Mouse (Mus musculus) liver, postnatal 0 days (tissue): ENCODE measurements around the gene Trim80. TPM values are rescaled to one million over a fixed set of nuclear protein-coding genes. Genes with fewer than 3 reads are reported as not detected.
A peak's percentile ranks its signal among the peaks of the same experiment; 100 is the strongest.

ENCODE experiments used
- ATAC-seq: fragments of 200-750 bp; cut with Nextera tagmentation; 2 replicates; pipeline ENCODE4 v1.8.0; 2017; ENCODE audit warnings: mild to moderate bottlenecking, moderate library complexity
- DNase-seq: peaks from one replicate; pipeline ENCODE4 v3.0.0-alpha.2; 2016
- H3K27ac ChIP-seq: fragments of 300-500 bp; sonication (generic); 2 replicates; pipeline ENCODE4 v1.5.1; 2014; ENCODE audit warnings: antibody characterized with exemption, moderate library complexity, mild to moderate bottlenecking, low read depth
- H3K27me3 ChIP-seq: fragments of 300-500 bp; sonication (generic); 2 replicates; pipeline ENCODE4 v1.6.1; 2014; ENCODE audit warnings: low read length, control low read depth, mixed read lengths; ENCODE audit not compliant: insufficient read depth
- H3K36me3 ChIP-seq: fragments of 300-500 bp; sonication (generic); replicated peaks from 2 replicates; pipeline ENCODE4 v1.6.1; 2014; ENCODE audit warnings: mild to moderate bottlenecking, control low read depth, low read length, moderate library complexity, mixed read lengths; ENCODE audit not compliant: insufficient read depth
- H3K4me1 ChIP-seq: fragments of 300-500 bp; sonication (generic); 2 replicates; pipeline ENCODE4 v1.6.1; 2014; ENCODE audit warnings: antibody characterized with exemption, mild to moderate bottlenecking, control low read depth; ENCODE audit not compliant: insufficient read depth
- H3K4me2 ChIP-seq: fragments of 300-500 bp; sonication (generic); 2 replicates; pipeline ENCODE4 v1.6.1; 2014; ENCODE audit warnings: low read depth, mild to moderate bottlenecking, low read length, moderate library complexity, mixed read lengths
- H3K4me3 ChIP-seq: fragments of 300-500 bp; sonication (generic); 2 replicates; pipeline ENCODE4 v1.5.1; 2014; ENCODE audit warnings: low read depth, low read length
- H3K9ac ChIP-seq: fragments of 300-500 bp; sonication (generic); replicated peaks from 2 replicates; pipeline ENCODE4 v1.6.1; 2014; ENCODE audit warnings: mild to moderate bottlenecking, moderate library complexity
- H3K9me3 ChIP-seq: fragments of 300-500 bp; sonication (generic); 2 replicates; pipeline ENCODE4 v1.6.1; 2016; ENCODE audit warnings: mild to moderate bottlenecking, control low read depth, low read length, mixed read lengths
- CTCF ChIP-seq: sonication (generic); IDR thresholded peaks from 2 replicates; pipeline ENCODE4 v1.5.1; 2016; ENCODE audit warnings: antibody characterized with exemption, low read depth
- EP300 ChIP-seq: IDR thresholded peaks from 2 replicates; pipeline ENCODE4 v1.6.1; 2016; ENCODE audit warnings: antibody characterized with exemption, low read depth, mild to moderate bottlenecking
- WGBS: fragments of 180-500 bp; shearing (Covaris S2); extraction: QIAGEN DNeasy Blood & Tissue Kit; methylation state at CpG from one replicate; pipeline ENCODE4 v1.1.7; 2014; ENCODE audit not compliant: insufficient replicate concordance; 5-methylcytosine and 5-hydroxymethylcytosine counted together
- polyA plus RNA-seq: library from polyadenylated mRNA; unstranded; fragments of >200 nt; fragmentation: Nextera tagmentation; extraction: Ambion mirVana; gene quantifications from 2 replicates; pipeline ENCODE4 v1.2.1, GENCODE M21; 2015

Trim80 gene
- polyA plus RNA-seq, 1 experiment from 2014 or later: 2.8 TPM

GRCm38 (mm10) chr11:115455619-115456018 is 15.3 kb downstream of the Trim80 start:
- 85% methylated on average over 15 of the region's 15 CpGs for WGBS
- Histone ChIP-seq H3K27ac (no peak overlapping the region), H3K27me3 (no peaks in the 10 kb centered on the region), H3K36me3 (no peaks in the 10 kb centered on the region), H3K4me3 (no peak overlapping the region), H3K9ac (no peak overlapping the region), H3K4me2 (no peak overlapping the region), H3K4me1 (peaks cover 11% of the 10 kb centered on the region), H3K9me3 (0 out of 2 replicates have a peak, but pooled peaks cover 2% of the 10 kb centered on the region)
- DNase-seq: no peak
- TF ChIP-seq EP300 (no peak), CTCF (peak; percentile 39)
- ATAC-seq: no peak

DNA sequence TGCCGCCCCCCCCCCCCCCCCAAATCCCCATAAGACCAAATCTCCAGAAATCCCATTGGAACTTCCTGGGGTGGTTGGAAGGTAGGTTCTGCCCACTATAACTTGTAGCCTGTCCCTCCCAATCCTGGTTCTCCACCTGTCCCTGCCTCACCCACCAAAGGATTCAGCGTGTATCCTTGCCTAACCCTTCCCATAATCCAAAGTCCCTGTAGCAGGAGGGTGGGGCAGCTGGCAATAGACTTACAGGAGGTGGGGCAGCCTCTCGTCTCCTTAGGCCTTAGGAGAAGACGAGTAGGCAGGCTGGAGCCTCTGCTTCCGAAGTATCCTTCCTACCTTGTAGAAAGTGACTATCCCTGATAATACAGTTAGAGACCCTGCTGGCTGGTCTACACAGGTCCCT is 15.8 kb downstream of the Trim80 start:
- no peak for ATAC-seq
- H3K4me2 ChIP-seq: no peak overlapping the region
- no peak for TF ChIP-seq EP300
- no peak for TF ChIP-seq CTCF
- H3K36me3 ChIP-seq: no peaks in the 10 kb centered on the region
- 82% methylated on average over 5 of the region's 5 CpGs for WGBS
- H3K27me3 ChIP-seq: no peaks in the 10 kb centered on the region
- H3K27ac ChIP-seq: no peak overlapping the region
- H3K9me3 ChIP-seq: 0 out of 2 replicates have a peak, but pooled peaks cover 2% of the 10 kb centered on the region
- no peak for DNase-seq
- H3K4me1 ChIP-seq: peaks cover 9% of the 10 kb centered on the region
- H3K4me3 ChIP-seq: no peak overlapping the region
- no peak overlapping the region for H3K9ac ChIP-seq

DNA sequence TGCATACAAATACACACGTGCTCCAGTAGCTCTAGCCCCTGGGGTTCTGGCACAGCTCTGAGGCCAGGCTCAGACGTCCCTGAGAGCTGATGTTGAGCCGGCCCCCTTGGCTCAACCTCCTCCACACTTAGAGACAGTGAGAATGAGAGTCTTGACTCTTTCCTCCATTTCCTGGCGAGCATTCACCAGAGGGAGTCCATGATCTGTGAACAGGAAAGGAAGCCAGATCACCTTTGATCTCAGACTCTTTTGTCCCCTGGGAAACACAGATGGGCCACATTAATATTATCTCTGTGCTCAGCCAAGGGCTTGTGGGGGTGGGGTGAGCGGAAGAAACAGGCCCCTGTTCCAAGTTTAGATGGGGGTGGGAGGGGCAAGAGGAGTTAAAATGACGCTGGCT is 17.1 kb downstream of the Trim80 start:
- no peak for ATAC-seq
- Histone ChIP-seq H3K4me2 (no peak overlapping the region), H3K9me3 (0 out of 2 replicates have a peak, but pooled peaks cover 2% of the 10 kb centered on the region), H3K9ac (no peak overlapping the region), H3K4me3 (no peak overlapping the region), H3K27me3 (no peaks in the 10 kb centered on the region), H3K27ac (no peak overlapping the region), H3K36me3 (no peaks in the 10 kb centered on the region), H3K4me1 (peaks cover 13% of the 10 kb centered on the region)
- TF ChIP-seq EP300 (no peak), CTCF (no peak)
- 37% methylated on average over 6 of the region's 6 CpGs for WGBS
- no peak for DNase-seq

GRCm38 (mm10) chr11:115460976-115461375 is 20.6 kb downstream of the Trim80 start:
- WGBS: 38% methylated on average over 8 of the region's 8 CpGs

DNA sequence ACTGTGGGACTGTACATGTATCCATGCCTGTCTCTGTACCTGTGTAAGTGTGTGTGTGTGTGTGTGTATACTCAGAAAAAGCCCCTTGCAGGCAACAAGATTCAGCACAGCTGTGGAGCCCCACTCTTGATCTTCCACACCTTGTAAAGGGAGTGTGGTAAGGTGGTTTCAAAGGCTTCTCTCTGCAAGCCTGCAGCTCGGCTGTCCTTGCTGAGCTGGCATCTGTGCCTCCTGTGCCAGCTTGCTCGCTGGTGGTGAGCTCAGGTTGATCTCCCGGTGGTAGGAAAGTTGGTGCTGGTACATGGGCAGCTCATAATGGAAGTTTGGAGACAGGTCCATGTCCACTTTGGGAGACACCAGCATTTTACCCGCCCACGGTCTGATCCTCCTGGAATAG is 21.5 kb downstream of the Trim80 start:
- Histone ChIP-seq H3K27ac (peak overlapping the region; percentile 76), H3K4me3 (no peak overlapping the region), H3K9me3 (no peaks in the 10 kb centered on the region), H3K27me3 (no peaks in the 10 kb centered on the region), H3K4me1 (peaks cover 18% of the 10 kb centered on the region), H3K36me3 (no peaks in the 10 kb centered on the region), H3K4me2 (no peak overlapping the region), H3K9ac (no peak overlapping the region)
- WGBS: 48% methylated on average over 5 of the region's 5 CpGs
- TF ChIP-seq EP300 (no peak), CTCF (no peak)
- no peak for DNase-seq
- peak; percentile 18; the same call in 1 of the 2 replicates for ATAC-seq

More at GRCm38 (mm10) chr11:115460976-115461375, 20.6 kb downstream of the Trim80 start:
- H3K36me3 ChIP-seq: no peaks in the 10 kb centered on the region
- no peaks in the 10 kb centered on the region for H3K27me3 ChIP-seq
- H3K4me1 ChIP-seq: peaks cover 18% of the 10 kb centered on the region
- no peak overlapping the region for H3K4me2 ChIP-seq
- no peaks in the 10 kb centered on the region for H3K9me3 ChIP-seq
- no peak overlapping the region for H3K27ac ChIP-seq
- DNase-seq: no peak
- ATAC-seq: no peak
- TF ChIP-seq EP300 (no peak), CTCF (no peak)
- H3K9ac ChIP-seq: no peak overlapping the region
- no peak overlapping the region for H3K4me3 ChIP-seq

GRCm38 (mm10) chr11:115462243-115462891 is 22.0 kb downstream of the Trim80 start, which contains the start of gene Slc16a5:
TSS of gene Slc16a5 (plus strand) at chr11:115462474.
- Histone ChIP-seq H3K4me3 (0 out of 2 replicates have a peak within 1 kb of the TSS, but pooled peaks have one; percentile 10), H3K27me3 (no peaks in the 10 kb centered on the region), H3K4me1 (peaks cover 18% of the 10 kb centered on the region), H3K4me2 (peak within 1 kb of the TSS; percentile 36), H3K27ac (peak within 1 kb of the TSS; percentile 76), H3K9ac (peak within 1 kb of the TSS; percentile 24; the same call in 1 of the 2 replicates), H3K9me3 (no peaks in the 10 kb centered on the region), H3K36me3 (no peaks in the 10 kb centered on the region)
- 63% methylated on average over 15 of the region's 16 CpGs for WGBS
- DNase-seq: peak; percentile 51
- TF ChIP-seq CTCF: no peak
- peak; percentile 55 for TF ChIP-seq EP300
- ATAC-seq: peak; percentile 87
